Mouse (Mus musculus) ES-Bruce4 (cell line): Measurements from ENCODE around the gene Slc13a3.

Experiments
- CTCF ChIP-seq: IDR thresholded peaks from one replicate; pipeline ENCODE4 v1.8.1; 2011; ENCODE audit warnings: low read depth, low read length
- EP300 ChIP-seq: IDR thresholded peaks from 2 replicates; pipeline ENCODE4 v1.6.1; 2011; ENCODE audit warnings: low read depth, low read length; ENCODE audit not compliant: insufficient read depth
- POLR2A ChIP-seq: IDR thresholded peaks from one replicate; pipeline ENCODE4 v1.8.1; 2011; ENCODE audit warnings: low read length; ENCODE audit not compliant: insufficient read depth

DNA sequence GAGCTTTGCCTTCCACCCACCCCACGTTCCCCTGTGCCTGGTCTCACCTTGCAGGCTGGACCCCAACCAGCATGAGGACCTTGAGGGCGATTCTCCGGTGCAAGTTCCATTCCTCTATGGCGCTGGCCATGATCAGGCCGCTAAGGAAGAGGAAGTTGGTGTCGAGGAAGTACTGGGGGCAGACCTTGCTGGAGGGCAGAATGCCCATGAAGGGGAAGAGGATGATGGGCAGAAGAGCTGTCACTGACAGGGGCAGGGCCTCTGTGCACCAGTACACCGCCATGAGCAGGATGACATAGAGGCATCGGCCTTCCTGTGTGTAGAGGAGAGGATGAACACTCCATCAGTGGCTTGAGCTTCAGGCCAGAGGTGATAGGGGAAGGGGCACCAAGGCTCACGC is 24.6 kb downstream of the Slc13a3 start:
- TF ChIP-seq CTCF (no peak), POLR2A (no peak), EP300 (no peak)
